Mouse (Mus musculus): ENCODE data around the gene Lpar4. TPM values are rescaled to one million over a fixed set of nuclear protein-coding genes. Genes with fewer than 3 reads are reported as not detected.

Lpar4 gene
- polyA plus RNA-seq (2015; fragmentation: Nextera tagmentation; extraction: Ambion mirVana): 9.8 and 12.5 TPM in 2 replicates

DNA sequence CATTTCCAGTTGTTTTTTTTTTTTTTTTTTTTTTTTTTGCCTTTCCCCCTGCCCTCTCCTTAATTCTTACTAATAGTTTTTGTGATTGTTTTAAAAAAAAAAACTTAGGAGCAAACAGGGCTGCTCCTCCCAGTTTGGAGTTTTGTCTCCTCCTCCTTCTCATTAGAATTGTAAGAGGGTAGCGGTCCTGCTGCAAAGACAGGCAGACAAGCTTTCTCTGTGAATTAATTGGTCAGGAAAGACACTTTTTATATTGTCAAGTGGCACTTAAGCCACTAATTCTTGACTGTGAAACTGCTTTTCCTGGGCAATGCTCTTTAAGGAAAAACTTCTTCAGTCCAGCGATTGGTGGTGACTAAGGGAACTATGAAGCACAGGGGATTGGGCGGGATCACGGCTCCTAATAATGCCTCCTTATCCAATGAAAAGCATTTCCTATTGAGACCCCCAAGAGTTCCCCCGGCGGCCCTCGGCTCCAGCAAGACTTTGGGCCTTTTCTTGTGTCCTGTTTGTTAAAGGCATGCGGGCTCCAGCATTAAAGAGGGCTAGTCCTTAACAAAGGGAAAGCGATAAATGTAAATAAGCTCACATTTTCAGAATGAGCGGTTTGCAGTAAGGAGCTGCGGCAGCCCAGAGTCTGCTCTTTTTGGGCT is at the start of gene Lpar4:
TSS of gene Lpar4 (plus strand) at position 451 of the 653 bp plus-strand sequence.
- Histone ChIP-seq H3K4me3 (replicated peaks) (peak within 1 kb of the TSS; percentile 34), H3K36me3 (no peaks in the 10 kb centered on the region), H3K4me2 (replicated peaks) (peak within 1 kb of the TSS; percentile 45), H3K9ac (no peak within 1 kb of the TSS), H3K4me1 (replicated peaks) (no peaks in the 10 kb centered on the region), H3K27ac (no peak within 1 kb of the TSS), H3K9me3 (no peaks in the 10 kb centered on the region), H3K27me3 (replicated peaks) (no peaks in the 10 kb centered on the region)
- 18% methylated on average over 11 of the region's 11 CpGs for WGBS
- peak; percentile 84 for ATAC-seq

DNA sequence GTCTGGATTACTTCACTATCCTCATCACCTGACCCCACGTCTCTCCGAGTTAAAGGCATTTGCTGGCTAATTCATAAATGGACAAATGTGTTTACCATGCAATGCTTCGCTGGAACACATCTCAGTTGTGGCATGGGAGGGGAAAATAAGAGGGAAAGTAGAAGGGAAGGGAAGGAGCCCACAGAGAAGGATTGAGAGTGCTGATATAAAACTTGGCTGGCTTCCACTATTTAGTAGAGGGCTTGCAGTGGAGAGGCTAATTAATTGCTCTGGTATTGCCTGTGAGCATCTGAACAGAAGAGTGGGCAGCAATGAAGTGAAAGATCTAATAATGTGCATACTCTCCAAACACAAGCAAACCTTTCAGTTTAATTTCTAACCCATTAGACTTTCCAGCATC is 49.0 kb upstream of the Lpar4 start:
- no peaks in the 10 kb centered on the region for H3K36me3 ChIP-seq
- 34% methylated on average over 3 of the region's 3 CpGs for WGBS
- H3K4me2 ChIP-seq (replicated peaks): no peak overlapping the region
- no peaks in the 10 kb centered on the region for H3K27me3 ChIP-seq (replicated peaks)
- no peaks in the 10 kb centered on the region for H3K9me3 ChIP-seq
- no peaks in the 10 kb centered on the region for H3K4me1 ChIP-seq (replicated peaks)
- no peak overlapping the region for H3K4me3 ChIP-seq (replicated peaks)
- no peak for ATAC-seq
- no peak overlapping the region for H3K27ac ChIP-seq
- no peak overlapping the region for H3K9ac ChIP-seq

DNA sequence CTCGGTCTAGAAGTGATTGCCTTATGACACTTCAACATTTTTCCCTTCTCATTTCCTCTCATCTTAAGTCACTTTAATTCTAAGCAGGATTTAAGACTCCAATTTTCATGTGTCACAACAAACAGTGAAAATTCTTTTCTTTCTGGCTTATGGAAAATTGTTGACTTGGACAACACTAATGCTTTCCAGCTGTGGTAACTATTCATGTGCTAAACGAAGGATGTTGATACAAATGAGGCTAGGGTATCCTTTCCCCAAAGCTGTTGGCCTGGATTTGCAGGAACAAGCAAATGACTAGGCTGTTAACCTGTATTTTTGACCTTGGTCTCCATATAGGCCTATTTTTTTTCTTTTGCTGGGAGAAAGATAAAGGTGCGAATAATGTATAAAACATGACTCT is 48.5 kb upstream of the Lpar4 start:
- no peak overlapping the region for H3K27ac ChIP-seq
- no peak for ATAC-seq
- H3K4me3 ChIP-seq (replicated peaks): no peak overlapping the region
- H3K36me3 ChIP-seq: no peaks in the 10 kb centered on the region
- no peak overlapping the region for H3K4me2 ChIP-seq (replicated peaks)
- no peaks in the 10 kb centered on the region for H3K27me3 ChIP-seq (replicated peaks)
- H3K9me3 ChIP-seq: no peaks in the 10 kb centered on the region
- no peak overlapping the region for H3K9ac ChIP-seq
- no peaks in the 10 kb centered on the region for H3K4me1 ChIP-seq (replicated peaks)
- WGBS: 51% methylated on average over 3 of the region's 3 CpGs

DNA sequence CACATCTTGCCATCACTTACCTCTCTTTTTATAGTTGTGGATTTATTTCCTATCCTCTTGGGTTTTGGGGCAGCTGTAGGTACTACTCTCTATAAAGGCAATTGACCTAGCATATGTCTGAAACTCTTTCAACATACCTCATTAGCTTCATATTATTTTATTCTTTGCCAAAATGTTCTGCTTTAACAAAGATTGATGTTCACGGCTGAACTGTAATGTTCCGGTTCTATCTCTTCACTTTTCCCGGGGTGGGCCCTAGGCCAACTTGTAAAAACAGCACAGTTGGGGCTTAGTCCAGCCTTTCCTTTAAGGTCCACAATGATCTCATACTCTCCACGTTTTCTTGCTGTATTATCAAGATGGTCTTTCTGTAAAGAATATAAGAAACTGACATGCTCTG is 48.1 kb upstream of the Lpar4 start:
- ATAC-seq: no peak
- no peaks in the 10 kb centered on the region for H3K9me3 ChIP-seq
- no peak overlapping the region for H3K4me2 ChIP-seq (replicated peaks)
- H3K36me3 ChIP-seq: no peaks in the 10 kb centered on the region
- H3K9ac ChIP-seq: no peak overlapping the region
- no peak overlapping the region for H3K4me3 ChIP-seq (replicated peaks)
- H3K4me1 ChIP-seq (replicated peaks): no peaks in the 10 kb centered on the region
- H3K27me3 ChIP-seq (replicated peaks): no peaks in the 10 kb centered on the region
- WGBS: 45% methylated on average over 4 of the region's 4 CpGs
- H3K27ac ChIP-seq: no peak overlapping the region

GRCm38 (mm10) chrX:106897707-106898275 is 22.6 kb upstream of the Lpar4 start:
- no peak for ATAC-seq
- Histone ChIP-seq H3K36me3 (no peaks in the 10 kb centered on the region), H3K27me3 (replicated peaks) (no peaks in the 10 kb centered on the region), H3K9me3 (no peaks in the 10 kb centered on the region), H3K4me2 (replicated peaks) (no peak overlapping the region), H3K27ac (no peak overlapping the region), H3K4me3 (replicated peaks) (no peak overlapping the region), H3K9ac (no peak overlapping the region), H3K4me1 (replicated peaks) (no peaks in the 10 kb centered on the region)
- 86% methylated on average over 2 of the region's 2 CpGs for WGBS

DNA sequence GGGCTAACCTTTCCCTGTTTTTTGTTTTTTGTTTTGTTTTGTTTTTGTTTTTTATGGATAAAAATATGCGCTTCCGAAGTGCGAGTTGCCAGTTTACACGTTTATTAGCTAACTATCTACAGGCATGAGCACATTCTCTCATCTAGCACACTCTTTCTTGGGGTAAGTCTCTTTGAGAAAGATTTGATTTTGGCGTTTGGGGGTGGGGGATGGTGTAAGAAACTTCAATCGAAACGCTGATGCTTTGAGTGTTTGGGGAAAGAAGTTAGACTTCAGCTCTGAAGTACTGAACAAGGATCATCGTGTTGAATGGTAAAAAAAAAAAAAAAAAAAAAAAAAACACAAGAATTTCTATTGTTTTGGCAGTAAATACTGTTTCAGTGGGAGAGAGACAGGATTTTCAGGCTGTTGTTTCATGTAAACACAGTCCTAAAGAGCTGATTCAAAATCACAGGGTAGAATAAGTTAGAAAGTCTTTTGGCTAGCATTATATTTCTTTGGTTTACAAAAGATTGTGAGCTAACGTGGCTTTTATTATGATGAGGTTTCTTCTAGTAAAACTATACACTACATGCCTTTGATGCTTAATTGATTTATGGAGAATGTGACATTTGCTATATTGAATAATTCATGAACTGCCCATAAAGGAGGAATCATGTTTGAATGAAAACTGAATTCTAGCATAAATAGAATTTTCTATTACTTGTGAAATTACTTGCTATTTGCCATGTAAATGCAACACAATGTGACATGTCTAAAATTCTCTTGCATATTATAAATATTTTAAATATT is 599 bp downstream of the Lpar4 start:
- Histone ChIP-seq H3K4me3 (replicated peaks) (peak overlapping the region; percentile 34), H3K4me1 (replicated peaks) (no peaks in the 10 kb centered on the region), H3K9me3 (no peaks in the 10 kb centered on the region), H3K27me3 (replicated peaks) (no peaks in the 10 kb centered on the region), H3K9ac (no peak overlapping the region), H3K36me3 (no peaks in the 10 kb centered on the region), H3K27ac (no peak overlapping the region), H3K4me2 (replicated peaks) (peak overlapping the region; percentile 45)
- WGBS: 16% methylated on average over 9 of the region's 9 CpGs
- no peak for ATAC-seq

GRCm38 (mm10) chrX:106924572-106924971 is 4.1 kb downstream of the Lpar4 start:
- Histone ChIP-seq H3K4me2 (replicated peaks) (no peak overlapping the region), H3K27me3 (replicated peaks) (no peaks in the 10 kb centered on the region), H3K9ac (no peak overlapping the region), H3K9me3 (no peaks in the 10 kb centered on the region), H3K27ac (no peak overlapping the region), H3K4me1 (replicated peaks) (no peaks in the 10 kb centered on the region), H3K36me3 (no peaks in the 10 kb centered on the region), H3K4me3 (replicated peaks) (no peak overlapping the region)
- ATAC-seq: no peak

DNA sequence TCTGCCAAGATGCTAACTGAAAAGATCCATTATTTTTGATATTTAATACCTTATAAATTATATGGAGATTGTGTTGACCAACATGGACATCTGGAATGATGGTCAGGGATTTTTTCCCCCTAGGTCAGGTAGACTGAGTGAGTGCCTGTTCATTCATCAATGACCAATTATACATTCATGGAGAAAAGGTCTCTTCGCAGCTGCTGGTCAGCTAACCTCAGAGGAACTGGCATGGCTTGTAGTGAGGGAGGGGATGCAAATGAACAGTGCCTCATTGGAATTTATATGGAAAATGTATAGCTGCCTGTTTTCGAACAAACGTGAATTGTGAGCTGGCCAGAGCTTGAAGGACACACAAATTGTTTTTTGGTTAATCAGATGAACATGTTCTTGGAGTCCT is 18.9 kb downstream of the Lpar4 start:
- 66% methylated on average over 3 of the region's 3 CpGs for WGBS
- ATAC-seq: no peak
- Histone ChIP-seq H3K27ac (no peak overlapping the region), H3K9ac (no peak overlapping the region), H3K36me3 (no peaks in the 10 kb centered on the region), H3K4me3 (replicated peaks) (no peak overlapping the region), H3K4me1 (replicated peaks) (no peaks in the 10 kb centered on the region), H3K4me2 (replicated peaks) (no peak overlapping the region), H3K27me3 (replicated peaks) (no peaks in the 10 kb centered on the region), H3K9me3 (no peaks in the 10 kb centered on the region)

- no peaks in the 10 kb centered on the region for H3K9me3 ChIP-seq
- H3K9ac ChIP-seq: no peak overlapping the region
- no peak for ATAC-seq
- no peak overlapping the region for H3K4me3 ChIP-seq (replicated peaks)
- WGBS: 93% methylated on average over 1 of the region's 1 CpGs
- no peaks in the 10 kb centered on the region for H3K27me3 ChIP-seq (replicated peaks)
- no peaks in the 10 kb centered on the region for H3K36me3 ChIP-seq
- no peak overlapping the region for H3K4me2 ChIP-seq (replicated peaks)
- no peaks in the 10 kb centered on the region for H3K4me1 ChIP-seq (replicated peaks)
- no peak overlapping the region for H3K27ac ChIP-seq
Measured at GRCm38 (mm10) chrX:106950558-106950957, 30.1 kb downstream of the Lpar4 start.

- no peak for ATAC-seq
- H3K9ac ChIP-seq: no peak overlapping the region
- 30% methylated on average over 2 of the region's 2 CpGs for WGBS
Measured at GRCm38 (mm10) chrX:106951016-106951415, 30.6 kb downstream of the Lpar4 start.

DNA sequence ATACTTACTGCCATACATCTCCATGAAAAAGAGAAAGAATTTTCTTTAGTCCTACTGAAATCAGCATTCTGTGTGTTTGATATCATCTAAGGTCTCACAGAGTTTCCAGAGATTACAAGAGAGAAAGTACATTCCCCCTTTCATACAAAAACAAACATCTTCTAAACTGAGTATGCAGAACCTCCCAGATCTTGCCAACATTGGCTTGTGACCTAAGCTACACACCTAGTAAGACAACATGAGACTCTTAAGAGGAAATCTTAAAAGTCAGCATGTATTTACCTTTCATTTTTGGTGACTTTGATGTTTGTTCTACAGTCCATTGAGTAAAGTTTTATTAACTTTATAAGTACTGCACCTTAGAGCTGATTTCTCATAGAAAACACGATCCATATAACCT is 33.4 kb downstream of the Lpar4 start:
- ATAC-seq: no peak
- Histone ChIP-seq H3K4me2 (replicated peaks) (no peak overlapping the region), H3K4me1 (replicated peaks) (no peaks in the 10 kb centered on the region), H3K9ac (no peak overlapping the region), H3K9me3 (no peaks in the 10 kb centered on the region), H3K4me3 (replicated peaks) (no peak overlapping the region), H3K27me3 (replicated peaks) (no peaks in the 10 kb centered on the region), H3K36me3 (no peaks in the 10 kb centered on the region), H3K27ac (no peak overlapping the region)
- 75% methylated on average over 1 of the region's 1 CpGs for WGBS

More at GRCm38 (mm10) chrX:106951016-106951415, 30.6 kb downstream of the Lpar4 start:
- H3K9me3 ChIP-seq: no peaks in the 10 kb centered on the region
- no peaks in the 10 kb centered on the region for H3K36me3 ChIP-seq
- H3K4me3 ChIP-seq (replicated peaks): no peak overlapping the region
- no peaks in the 10 kb centered on the region for H3K27me3 ChIP-seq (replicated peaks)
- no peaks in the 10 kb centered on the region for H3K4me1 ChIP-seq (replicated peaks)
- no peak overlapping the region for H3K4me2 ChIP-seq (replicated peaks)
- no peak overlapping the region for H3K27ac ChIP-seq

DNA sequence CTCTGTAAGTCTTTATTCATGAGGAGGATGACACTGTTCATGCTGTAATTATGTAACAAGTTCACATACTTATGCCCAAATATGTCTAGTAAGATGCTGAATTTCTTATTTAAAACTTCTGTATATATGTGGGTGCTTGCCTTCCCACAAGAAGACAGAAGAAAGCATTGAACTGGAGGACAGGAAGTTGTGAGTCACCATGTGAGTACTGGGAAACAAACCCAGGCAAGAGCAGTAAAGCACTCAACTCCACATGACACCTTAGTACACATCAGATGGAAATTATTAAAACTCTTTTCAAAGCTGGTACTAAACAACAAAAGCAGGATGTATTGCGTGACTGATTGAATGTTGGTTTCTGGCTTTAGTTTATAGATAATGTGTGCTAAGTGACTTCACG is 41.8 kb downstream of the Lpar4 start:
- Histone ChIP-seq H3K4me1 (replicated peaks) (no peaks in the 10 kb centered on the region), H3K9me3 (no peaks in the 10 kb centered on the region), H3K27me3 (replicated peaks) (no peaks in the 10 kb centered on the region), H3K36me3 (no peaks in the 10 kb centered on the region), H3K27ac (no peak overlapping the region), H3K4me2 (replicated peaks) (no peak overlapping the region), H3K4me3 (replicated peaks) (no peak overlapping the region), H3K9ac (no peak overlapping the region)
- no peak for ATAC-seq
- WGBS: 52% methylated on average over 2 of the region's 2 CpGs

Data from intestine, embryonic 15.5 days (tissue).